Mouse (Mus musculus) liver, adult 2 months (tissue): ENCODE measurements around the gene Cdkn1b.

ENCODE experiments used
- CTCF ChIP-seq: fragments of 200-500 bp; IDR thresholded peaks from 2 replicates; pipeline ENCODE4 v1.5.1; 2011; ENCODE audit warnings: low read depth, low read length, control low read depth
- POLR2A ChIP-seq: fragments of 200-500 bp; IDR thresholded peaks from 2 replicates; pipeline ENCODE4 v1.6.1; 2011; ENCODE audit warnings: low read length, control low read depth; ENCODE audit not compliant: insufficient read depth; ENCODE audit errors: extremely low read depth

DNA sequence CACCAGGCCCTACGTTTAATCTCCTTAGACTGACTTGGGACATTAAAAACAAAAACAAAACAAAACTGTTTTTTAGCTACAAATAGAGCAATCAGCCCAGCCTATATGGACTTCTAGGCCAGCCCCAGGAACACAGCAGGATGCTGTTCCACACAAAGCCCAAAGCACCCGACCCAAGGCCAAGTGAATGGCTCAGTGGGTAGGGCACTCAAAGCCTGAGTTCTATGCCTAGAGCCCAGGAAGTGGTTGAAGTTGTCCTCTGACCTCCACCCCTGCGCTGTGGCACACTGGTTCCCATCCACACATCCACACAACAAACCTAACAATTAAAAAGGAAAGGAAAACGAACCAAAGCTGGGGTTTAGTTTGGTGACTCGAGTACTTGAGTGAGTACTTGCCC, 41.1 kb downstream of the Cdkn1b start:
- TF ChIP-seq CTCF: no peak
- no peak for TF ChIP-seq POLR2A
